ENCODE assay signal across 28 mouse cellular contexts in the genomic region with DNA sequence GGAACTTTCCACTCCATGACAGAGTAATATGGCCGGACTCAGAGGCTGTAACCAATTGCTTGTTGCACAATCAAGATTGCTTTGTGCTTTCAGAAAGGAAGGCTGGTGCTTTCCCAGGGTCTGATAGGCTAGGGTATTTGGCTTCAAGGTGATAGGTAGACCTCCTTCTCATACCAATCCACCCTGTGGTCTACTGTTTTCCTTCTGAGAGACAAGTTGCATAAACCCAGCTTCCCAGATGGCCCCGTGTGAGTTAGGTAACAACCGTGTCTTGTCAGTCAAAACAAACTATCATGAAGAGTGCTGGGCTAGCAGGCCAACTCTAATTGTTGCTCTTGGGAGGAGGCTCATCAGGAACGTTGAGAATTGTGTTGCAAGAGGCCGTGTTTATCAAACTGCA.
"Had no signal": no experiment of that assay in that cellular context is flagged by ENCODE, and none has a peak within 500 bp of the region (broad histone marks: within the 10 kb centered on the region; RNA-seq: fewer than 3 reads in every experiment).

No protein-coding gene starts in this region.

- ATAC-seq: hindbrain, postnatal 0 days; intestine, embryonic 16.5 days had no signal

- H3K27me3 ChIP-seq: heart, embryonic 13.5 days; heart, embryonic 15.5 days; hindbrain, embryonic 15.5 days; kidney, embryonic 15.5 days; limb, embryonic 13.5 days; limb, embryonic 15.5 days; liver, embryonic 13.5 days; liver, embryonic 15.5 days had no signal

- H3K27ac ChIP-seq: gastrocnemius, adult 2 months; heart, adult 2 months; heart, embryonic 13.5 days; heart, embryonic 15.5 days; hindbrain, embryonic 13.5 days; hindbrain, embryonic 15.5 days; hindbrain, postnatal 0 days; kidney, embryonic 15.5 days; kidney, postnatal 0 days; layer of hippocampus, adult 2 months; left cerebral cortex, adult 2 months; limb, embryonic 13.5 days; limb, embryonic 15.5 days; liver, embryonic 13.5 days; liver, embryonic 15.5 days had no signal

- H3K9ac ChIP-seq: heart, embryonic 13.5 days; heart, embryonic 15.5 days; hindbrain, embryonic 13.5 days; hindbrain, embryonic 15.5 days; kidney, embryonic 15.5 days; limb, embryonic 13.5 days; limb, embryonic 15.5 days; liver, embryonic 13.5 days; liver, embryonic 15.5 days had no signal

- H3K4me1 ChIP-seq: kidney, embryonic 15.5 days; limb, embryonic 13.5 days; limb, embryonic 15.5 days; liver, embryonic 13.5 days had no signal

- H3K4me3 ChIP-seq: gastrocnemius, adult 2 months; heart, adult 2 months; heart, embryonic 13.5 days; heart, embryonic 15.5 days; hindbrain, embryonic 13.5 days; hindbrain, embryonic 15.5 days; kidney, embryonic 15.5 days; layer of hippocampus, adult 2 months; left cerebral cortex, adult 2 months; limb, embryonic 13.5 days; limb, embryonic 15.5 days; liver, embryonic 13.5 days; liver, embryonic 15.5 days had no signal

- H3K9me3 ChIP-seq: heart, embryonic 13.5 days; heart, embryonic 15.5 days; hindbrain, embryonic 13.5 days; hindbrain, embryonic 15.5 days; kidney, embryonic 15.5 days; limb, embryonic 13.5 days; limb, embryonic 15.5 days; liver, embryonic 13.5 days; liver, embryonic 15.5 days had no signal

- H3K36me3 ChIP-seq: heart, embryonic 13.5 days; heart, embryonic 15.5 days; hindbrain, embryonic 13.5 days; hindbrain, embryonic 15.5 days; kidney, embryonic 15.5 days; limb, embryonic 13.5 days; limb, embryonic 15.5 days; liver, embryonic 13.5 days; liver, embryonic 15.5 days had no signal

- H3K4me2 ChIP-seq: heart, embryonic 11.5 days; heart, embryonic 13.5 days; heart, embryonic 15.5 days; hindbrain, embryonic 13.5 days; hindbrain, embryonic 15.5 days; kidney, embryonic 15.5 days; limb, embryonic 13.5 days; limb, embryonic 15.5 days; liver, embryonic 13.5 days; liver, embryonic 15.5 days had no signal

- DNase-seq: gastrocnemius, adult 2 months; gastrocnemius, postnatal 10 days; gastrocnemius, postnatal 25 days; heart, adult 11 months; heart, adult 2 months; heart, postnatal 14 days; heart, postnatal 36 days; kidney, adult 11 months; kidney, adult 2 months; kidney, adult 9 months; kidney, postnatal 25 days; kidney, postnatal 4 days; left cerebral cortex, postnatal 4 days; liver, embryonic 13.5 days had no signal
